Mouse (Mus musculus) MEL (cell line): ENCODE data around the gene Arhgap23. TPM values are rescaled to one million over a fixed set of nuclear protein-coding genes. Genes with fewer than 3 reads are reported as not detected.

Experiments used
- DNase-seq: peaks from one replicate; pipeline ENCODE4 v3.0.0; 2011; ENCODE audit warnings: low read depth, low spot score
- H3K27ac ChIP-seq: 2 replicates; pipeline ENCODE4 v1.5.1; 2012; ENCODE audit warnings: low read depth, mild to moderate bottlenecking, control low read depth, low read length, moderate library complexity; ENCODE audit not compliant: control insufficient read depth
- H3K27me3 ChIP-seq, 2 experiments: fragments of 150-350 bp in 1 of 2; sonication (generic) in 1 of 2; 2 replicates each; pipeline ENCODE4 v1.6.1; 2012; ENCODE audit warnings: low read length in 2 of 2, mild to moderate bottlenecking in 2 of 2, improper control_type of control experiment in 1 of 2, moderate library complexity in 1 of 2; ENCODE audit not compliant: insufficient read depth in 2 of 2, control insufficient read depth in 1 of 2
- H3K36me3 ChIP-seq, 2 experiments: 2 replicates each; pipeline ENCODE4 v1.6.1; 2012 to 2014; ENCODE audit warnings: low read length in 2 of 2, improper control_type of control experiment in 1 of 2, inconsistent platforms in 1 of 2, mild to moderate bottlenecking in 1 of 2; ENCODE audit not compliant: insufficient read depth in 2 of 2, control insufficient read depth in 1 of 2
- H3K4me1 ChIP-seq, 2 experiments: fragments of 150-350 bp in 1 of 2; sonication (generic) in 1 of 2; 2 replicates each; pipeline ENCODE4 v1.6.1; 2012; ENCODE audit warnings: low read length in 2 of 2, improper control_type of control experiment in 1 of 2, mild to moderate bottlenecking in 1 of 2; ENCODE audit not compliant: insufficient read depth in 2 of 2, control insufficient read depth in 1 of 2
- H3K4me3 ChIP-seq, 2 experiments: fragments of 150-350 bp in 1 of 2; sonication (generic) in 1 of 2; 2 replicates each; pipeline ENCODE4 v1.5.1; 2012; ENCODE audit warnings: low read depth in 2 of 2, low read length in 2 of 2, mild to moderate bottlenecking in 2 of 2, moderate library complexity in 2 of 2, control low read depth in 1 of 2, improper control_type of control experiment in 1 of 2; ENCODE audit not compliant: control insufficient read depth in 1 of 2, insufficient read depth in 1 of 2
- H3K79me2 ChIP-seq: 2 replicates; pipeline ENCODE4 v1.6.1; 2012; ENCODE audit warnings: mild to moderate bottlenecking, low read length, moderate library complexity; ENCODE audit not compliant: control insufficient read depth, poor library complexity, insufficient read depth
- H3K9ac ChIP-seq: 2 replicates; pipeline ENCODE4 v1.6.1; 2012; ENCODE audit warnings: low read depth, mild to moderate bottlenecking, control low read depth, low read length, moderate library complexity; ENCODE audit not compliant: control insufficient read depth, poor library complexity, severe bottlenecking
- H3K9me3 ChIP-seq: fragments of 150-350 bp; sonication (generic); replicated peaks from 2 replicates; pipeline ENCODE4 v1.6.1; 2012; ENCODE audit warnings: mild to moderate bottlenecking, low read length, improper control_type of control experiment, moderate library complexity; ENCODE audit not compliant: insufficient read depth
- BHLHE40 ChIP-seq: IDR thresholded peaks from 2 replicates; pipeline ENCODE4 v1.6.1; 2012; ENCODE audit warnings: low read depth, mild to moderate bottlenecking, inconsistent platforms, low read length, improper control_type of control experiment, borderline replicate concordance
- CHD1 ChIP-seq: IDR thresholded peaks from 2 replicates; pipeline ENCODE4 v1.6.1; 2012; ENCODE audit warnings: low read depth, mild to moderate bottlenecking, inconsistent platforms, low read length, improper control_type of control experiment
- CHD2 ChIP-seq: IDR thresholded peaks from 2 replicates; pipeline ENCODE4 v1.6.1; 2011; ENCODE audit warnings: low read length, improper control_type of control experiment
- E2F4 ChIP-seq: IDR thresholded peaks from 2 replicates; pipeline ENCODE4 v1.6.1; 2011; ENCODE audit warnings: low read depth, low read length, improper control_type of control experiment, borderline replicate concordance
- EP300 ChIP-seq, 2 experiments: IDR thresholded peaks; 2 replicates each; pipeline ENCODE4 v1.6.1; 2011; ENCODE audit warnings: improper control_type of control experiment in 2 of 2, low read length in 2 of 2, low read depth in 1 of 2, mild to moderate bottlenecking in 1 of 2
- ETS1 ChIP-seq: IDR thresholded peaks from 2 replicates; pipeline ENCODE4 v1.6.1; 2012; ENCODE audit warnings: low read depth, mild to moderate bottlenecking, inconsistent platforms, low read length, improper control_type of control experiment, moderate library complexity
- GABPA ChIP-seq: IDR thresholded peaks from 2 replicates; pipeline ENCODE4 v1.6.1; 2012; ENCODE audit warnings: low read depth, mild to moderate bottlenecking, inconsistent platforms, low read length, improper control_type of control experiment, moderate library complexity
- HCFC1 ChIP-seq: IDR thresholded peaks from 2 replicates; pipeline ENCODE4 v1.6.1; 2012; ENCODE audit warnings: low read depth, mild to moderate bottlenecking, inconsistent platforms, low read length, improper control_type of control experiment, moderate library complexity
- JUND ChIP-seq: IDR thresholded peaks from 2 replicates; pipeline ENCODE4 v1.6.1; 2011; ENCODE audit warnings: low read depth, mild to moderate bottlenecking, improper control_type of control experiment, low read length
- KAT2A ChIP-seq: conservative IDR thresholded peaks from 2 replicates; pipeline ENCODE4 v1.6.1; 2012; ENCODE audit warnings: low read depth, low read length, improper control_type of control experiment, inconsistent platforms
- MXI1 ChIP-seq: IDR thresholded peaks from 2 replicates; pipeline ENCODE4 v1.6.1; 2011; ENCODE audit warnings: mild to moderate bottlenecking, low read depth, low read length, improper control_type of control experiment
- MYB ChIP-seq: IDR thresholded peaks from 2 replicates; pipeline ENCODE4 v1.6.1; 2011; ENCODE audit warnings: mild to moderate bottlenecking, low read depth, low read length, improper control_type of control experiment
- NRF1 ChIP-seq: IDR thresholded peaks from 2 replicates; pipeline ENCODE4 v1.6.1; 2014; ENCODE audit warnings: low read depth, mild to moderate bottlenecking, inconsistent platforms, low read length, improper control_type of control experiment, moderate library complexity; ENCODE audit not compliant: poor library complexity, insufficient read depth, severe bottlenecking
- POLR2A ChIP-seq, 2 experiments: IDR thresholded peaks; 2 replicates each; pipeline ENCODE4 v1.6.1; 2011 to 2012; ENCODE audit warnings: low read length in 2 of 2, mild to moderate bottlenecking in 2 of 2, control low read depth in 1 of 2, improper control_type of control experiment in 1 of 2, low read depth in 1 of 2, moderate library complexity in 1 of 2; ENCODE audit not compliant: control insufficient read depth in 1 of 2, insufficient read depth in 1 of 2, poor library complexity in 1 of 2
- POLR2AphosphoS2 ChIP-seq: IDR thresholded peaks from 2 replicates; pipeline ENCODE4 v1.6.1; 2011; ENCODE audit warnings: low read length, improper control_type of control experiment
- POLR2AphosphoS5 ChIP-seq: IDR thresholded peaks from 2 replicates; pipeline ENCODE4 v1.6.1; 2012; ENCODE audit warnings: low read depth, borderline replicate concordance, mild to moderate bottlenecking, inconsistent platforms, low read length, moderate library complexity, mixed read lengths
- RCOR1 ChIP-seq: IDR thresholded peaks from 2 replicates; pipeline ENCODE4 v1.6.1; 2012; ENCODE audit warnings: low read depth, mild to moderate bottlenecking, inconsistent platforms, low read length, improper control_type of control experiment
- SIN3A ChIP-seq: IDR thresholded peaks from 2 replicates; pipeline ENCODE4 v1.6.1; 2012; ENCODE audit warnings: low read length, improper control_type of control experiment, inconsistent platforms
- SMC3 ChIP-seq: IDR thresholded peaks from 2 replicates; pipeline ENCODE4 v1.6.1; 2011; ENCODE audit warnings: low read depth, low read length, improper control_type of control experiment
- TAL1 ChIP-seq: IDR thresholded peaks from 2 replicates; pipeline ENCODE4 v1.6.1; 2012; ENCODE audit warnings: mild to moderate bottlenecking, inconsistent platforms, low read length, moderate library complexity, mixed read lengths
- UBTF ChIP-seq: IDR thresholded peaks from 2 replicates; pipeline ENCODE4 v1.6.1; 2012; ENCODE audit warnings: low read depth, mild to moderate bottlenecking, inconsistent platforms, low read length, improper control_type of control experiment, moderate library complexity, borderline replicate concordance; ENCODE audit not compliant: insufficient read depth
- USF1 ChIP-seq: IDR thresholded peaks from 2 replicates; pipeline ENCODE4 v1.6.1; 2014; ENCODE audit warnings: low read depth, mild to moderate bottlenecking, inconsistent platforms, low read length, improper control_type of control experiment, moderate library complexity
- ZC3H11A ChIP-seq: IDR thresholded peaks from 2 replicates; pipeline ENCODE4 v1.6.1; 2012; ENCODE audit warnings: low read depth, mild to moderate bottlenecking, inconsistent platforms, low read length, improper control_type of control experiment
- polyA plus RNA-seq, 2 experiments: library from polyadenylated mRNA; stranded (reverse) in 1 of 2; unstranded in 1 of 2; fragments of >175 nt in 1 of 2; fragments of >200 nt in 1 of 2; gene quantifications; 2 replicates each; pipeline versions ENCODE4 v1.2.1 to v1.2.4; 2012; ENCODE audit warnings: low replicate concordance in 2 of 2, low read depth in 1 of 2; ENCODE audit not compliant: insufficient read length in 2 of 2, insufficient read depth in 1 of 2, missing spikeins in 1 of 2
- total RNA-seq: library from RNA; depleted of rRNA; stranded (reverse); fragments of 300-350 nt; gene quantifications from 2 replicates; pipeline ENCODE4 v1.2.3, GENCODE M21; 2012

Arhgap23 gene
- total and polyA plus RNA-seq, 3 experiments: 1.7 to 7.5 TPM; not detected in 1

GRCm38 (mm10) chr11:97523107-97523506, 107.8 kb downstream of the Arhgap23 start:
- no peaks in the 10 kb centered on the region for H3K36me3 ChIP-seq
- H3K9me3 ChIP-seq: no peaks in the 10 kb centered on the region
- peaks cover 4 to 5% of the 10 kb centered on the region in 2 experiments for H3K27me3 ChIP-seq
- no peaks in the 10 kb centered on the region for H3K79me2 ChIP-seq
- H3K4me1 ChIP-seq: no peaks in the 10 kb centered on the region
- H3K9ac ChIP-seq: no peak overlapping the region
- no peak overlapping the region for H3K4me3 ChIP-seq
- DNase-seq: no peak
- H3K27ac ChIP-seq: no peak overlapping the region
- TF ChIP-seq GABPA (no peak), ZC3H11A (no peak), KAT2A (no peak), MXI1 (no peak), CHD1 (no peak), ETS1 (no peak), E2F4 (no peak), SIN3A (no peak), UBTF (no peak), HCFC1 (no peak), CHD2 (no peak), MYB (no peak)

GRCm38 (mm10) chr11:97523827-97524261, 108.5 kb downstream of the Arhgap23 start:
- Histone ChIP-seq H3K4me1 (no peaks in the 10 kb centered on the region), H3K36me3 (no peaks in the 10 kb centered on the region)
- no peak for TF ChIP-seq TAL1
- no peak for TF ChIP-seq USF1
- TF ChIP-seq ZC3H11A: no peak
- no peak for TF ChIP-seq POLR2AphosphoS5
- no peak for TF ChIP-seq NRF1
- TF ChIP-seq POLR2A (IDR thresholded peaks at IDR 0.05; ENCODE audit: control insufficient read depth in 1 of 2, insufficient read depth in 1 of 2, low read depth in 1 of 2, low read length in 2 of 2, poor library complexity in 1 of 2): no peak
- TF ChIP-seq GABPA: no peak
- TF ChIP-seq SMC3: no peak
- TF ChIP-seq RCOR1: no peak
- no peak for TF ChIP-seq BHLHE40
- TF ChIP-seq EP300 (IDR thresholded peaks at IDR 0.05; ENCODE audit: low read depth in 1 of 2, low read length in 2 of 2): no peak
- TF ChIP-seq JUND: no peak
- TF ChIP-seq HCFC1: no peak
- TF ChIP-seq E2F4: no peak
- no peak for TF ChIP-seq CHD2
- no peak for TF ChIP-seq POLR2AphosphoS2
- no peak for TF ChIP-seq MYB

More at GRCm38 (mm10) chr11:97523827-97524261, 108.5 kb downstream of the Arhgap23 start:
- Histone ChIP-seq H3K27me3 (peaks cover 4 to 5% of the 10 kb centered on the region in 2 experiments), H3K4me3 (no peak overlapping the region), H3K79me2 (no peaks in the 10 kb centered on the region), H3K9me3 (no peaks in the 10 kb centered on the region), H3K9ac (no peak overlapping the region), H3K27ac (no peak overlapping the region)
- DNase-seq: no peak
